Mouse (Mus musculus): ENCODE measurements at regions not wholly inside any gene's neighbourhood (a gene's known extent, or its start where the extent isn't known, plus 50 kb on each side); places are given as distances from the start of the nearest gene placed in this dataset.

DNA sequence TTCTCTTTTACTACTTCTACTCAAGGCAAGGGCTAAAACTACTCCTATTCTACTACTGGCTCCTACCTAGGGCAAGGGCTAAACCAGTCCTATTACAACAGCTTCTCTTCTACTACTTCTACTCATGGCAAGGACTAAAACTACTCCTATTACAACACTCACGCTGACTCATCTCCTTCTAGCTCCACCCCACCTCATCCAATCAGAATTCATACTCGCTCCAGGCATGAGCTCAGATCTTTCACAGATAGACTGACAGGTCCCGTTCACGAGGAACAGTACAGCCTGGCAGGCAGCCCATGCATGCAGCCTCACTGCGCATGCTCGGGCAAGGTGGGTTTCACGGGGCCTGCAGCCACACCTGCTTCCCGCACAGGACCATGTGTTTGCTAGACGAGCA, 79.6 kb upstream of the Nyx start:
- TF ChIP-seq ZNF384 (IDR thresholded peaks at IDR 0.05; ENCODE audit: low read depth, low read length) (no peak), MAX (IDR thresholded peaks at IDR 0.05; ENCODE audit: low read length) (0 out of 2 replicates have a peak, but pooled peaks have one; percentile 29), CTCF (IDR thresholded peaks at IDR 0.05 in 2 of 3, conservative IDR thresholded peaks at IDR 0.05 in 1 of 3; ENCODE audit: control insufficient read depth in 1 of 3, insufficient read depth in 1 of 3, low read depth in 2 of 3, low read length in 3 of 3, poor library complexity in 1 of 3, severe bottlenecking in 1 of 3) (no peak), TCF12 (IDR thresholded peaks at IDR 0.05; ENCODE audit: low read depth, low read length) (no peak), SIN3A (IDR thresholded peaks at IDR 0.05; ENCODE audit: low read length) (no peak), HCFC1 (IDR thresholded peaks at IDR 0.05; ENCODE audit: low read depth, low read length) (no peak), MAFK (IDR thresholded peaks at IDR 0.05; ENCODE audit: borderline replicate concordance, low read depth, low read length) (no peak), POLR2AphosphoS2 (IDR thresholded peaks at IDR 0.05; ENCODE audit: low read length) (no peak), UBTF (IDR thresholded peaks at IDR 0.05; ENCODE audit: borderline replicate concordance, insufficient read depth, low read depth, low read length) (no peak), TBP (IDR thresholded peaks at IDR 0.05; ENCODE audit: low read depth, low read length) (no peak), NELFE (IDR thresholded peaks at IDR 0.05; ENCODE audit: low read depth, low read length) (no peak)

Data from MEL (cell line).